Mouse (Mus musculus) erythroblast, embryonic 14.5 days (primary cell): Measurements from ENCODE around the gene Myo18a.

Experiments used
- GATA1 ChIP-seq: IDR thresholded peaks from 2 replicates; pipeline ENCODE4 v1.6.1; 2012; ENCODE audit warnings: low read length, inconsistent platforms, mixed read lengths
- TAL1 ChIP-seq: IDR thresholded peaks from 3 replicates; pipeline ENCODE4 v1.6.1; 2012; ENCODE audit warnings: low read length, inconsistent platforms, mixed read lengths

DNA sequence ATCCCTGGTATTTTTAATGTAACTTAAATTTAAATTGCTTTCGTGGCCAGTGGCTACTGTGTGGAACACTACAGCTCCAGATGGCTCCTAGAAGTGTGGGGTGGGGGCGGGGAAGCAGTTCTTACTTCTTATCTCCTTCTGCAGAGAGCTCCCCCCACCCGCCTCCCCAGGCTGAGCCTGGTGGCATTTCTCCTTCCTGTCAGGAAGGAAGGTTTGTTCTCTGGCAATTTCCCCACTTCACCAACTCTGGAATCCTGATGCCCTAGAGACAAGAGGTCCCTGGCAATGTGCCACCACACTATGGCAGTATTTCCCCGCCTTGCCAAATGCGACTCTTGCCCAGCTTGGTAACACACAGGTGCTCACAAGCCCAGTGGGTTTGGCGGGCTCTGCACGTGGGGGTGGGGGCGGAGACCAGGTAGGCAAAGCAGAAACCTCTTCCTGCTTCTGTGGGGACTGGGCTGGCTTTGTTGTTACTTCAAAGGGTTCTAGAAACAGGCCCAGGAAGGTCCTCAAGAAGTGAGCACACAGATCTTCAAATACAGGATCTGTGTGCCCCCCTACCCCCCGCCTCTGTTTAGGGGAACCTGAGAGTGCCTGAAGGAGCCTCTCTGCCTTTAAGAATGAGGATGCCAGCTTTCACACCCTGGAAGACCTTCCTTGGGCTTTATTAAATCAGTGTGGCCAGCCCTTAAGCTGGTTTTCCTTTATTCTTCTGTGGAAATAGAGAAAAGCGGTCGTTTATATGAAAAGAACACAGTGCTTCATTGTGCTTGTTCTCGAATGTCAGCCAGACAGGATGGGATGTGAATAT lies 28.9 kb downstream of the Myo18a start:
- TF ChIP-seq TAL1 (no peak), GATA1 (no peak)
